Mouse (Mus musculus): ENCODE data around the gene Nin.

GRCm38 (mm10) chr12:70110375-70111116 is 3.0 kb downstream of the Nin start:
- TF ChIP-seq CTCF (IDR thresholded peaks at IDR 0.05; ENCODE audit: low read depth): no peak
- no peak for TF ChIP-seq EP300 (IDR thresholded peaks at IDR 0.05; ENCODE audit: low read depth)
